Mouse (Mus musculus): Measurements from ENCODE around the gene Asna1.

The Asna1 gene

GRCm38 (mm10) chr8:85035165-85035727 is 10.2 kb upstream of the Asna1 start:
- no peak for DNase-seq (ENCODE audit: low spot score in 2 of 2)

- DNase-seq (ENCODE audit: low spot score in 2 of 2) = peak; percentile 42 to 89
Observed at GRCm38 (mm10) chr8:85034764-85035163, 9.7 kb upstream of the Asna1 start.

GRCm38 (mm10) chr8:85033867-85034266 is 8.8 kb upstream of the Asna1 start:
- no peak for DNase-seq (ENCODE audit: low spot score in 2 of 2)

GRCm38 (mm10) chr8:85032622-85033311 is 7.7 kb upstream of the Asna1 start:
- DNase-seq (ENCODE audit: low spot score in 2 of 2) = no peak

GRCm38 (mm10) chr8:85029271-85029670 is 4.2 kb upstream of the Asna1 start:
- DNase-seq (ENCODE audit: low spot score in 2 of 2) = no peak

- no peak for DNase-seq (ENCODE audit: low spot score in 2 of 2)
Observed at GRCm38 (mm10) chr8:85027922-85028321, 2.8 kb upstream of the Asna1 start.

GRCm38 (mm10) chr8:85027516-85027855 is 2.4 kb upstream of the Asna1 start:
- DNase-seq (ENCODE audit: low spot score in 2 of 2) = peak in 1 of 2 experiments; percentile 57

- peak; percentile 97 to 99 for DNase-seq (ENCODE audit: low spot score in 2 of 2)
Observed at GRCm38 (mm10) chr8:85026670-85027515, 1.8 kb upstream of the Asna1 start, which contains the start of gene Trir. Trir (plus strand) TSS chr8:85026823.

GRCm38 (mm10) chr8:85023846-85024245 is 1.2 kb downstream of the Asna1 start:
- DNase-seq (ENCODE audit: low spot score in 2 of 2) = no peak

- no peak for DNase-seq (ENCODE audit: low spot score in 2 of 2)
Observed at GRCm38 (mm10) chr8:85021514-85022055, 3.5 kb downstream of the Asna1 start.

- no peak for DNase-seq (ENCODE audit: low spot score in 2 of 2)
Observed at GRCm38 (mm10) chr8:85017209-85017608, 7.9 kb downstream of the Asna1 start.

GRCm38 (mm10) chr8:85016724-85017123 is 8.4 kb downstream of the Asna1 start:
- no peak for DNase-seq (ENCODE audit: low spot score in 2 of 2)

- no peak for DNase-seq (ENCODE audit: low spot score in 2 of 2)
Observed at GRCm38 (mm10) chr8:85014431-85014830, 10.7 kb downstream of the Asna1 start, which contains the start of gene Best2. Best2 (minus strand) TSS chr8:85014531.

- DNase-seq (ENCODE audit: low spot score in 2 of 2) = peak; percentile 52 to 78
Observed at GRCm38 (mm10) chr8:85013230-85013840, 11.7 kb downstream of the Asna1 start.

- DNase-seq (ENCODE audit: low spot score in 2 of 2) = no peak
Observed at GRCm38 (mm10) chr8:85011242-85011641, 13.8 kb downstream of the Asna1 start.

GRCm38 (mm10) chr8:85007686-85008085 is 17.4 kb downstream of the Asna1 start:
- peak; percentile 62 to 81 for DNase-seq (ENCODE audit: low spot score in 2 of 2)

GRCm38 (mm10) chr8:84997649-84998295 is 27.3 kb downstream of the Asna1 start:
- DNase-seq (ENCODE audit: low spot score in 2 of 2) = peak; percentile 87 to 96

GRCm38 (mm10) chr8:84996978-84997377 is 28.1 kb downstream of the Asna1 start:
- DNase-seq (ENCODE audit: low spot score in 2 of 2) = no peak

- no peak for DNase-seq (ENCODE audit: low spot score in 2 of 2)
Observed at GRCm38 (mm10) chr8:84995680-84996079, 29.4 kb downstream of the Asna1 start.

GRCm38 (mm10) chr8:84994375-84994774 is 30.7 kb downstream of the Asna1 start:
- no peak for DNase-seq (ENCODE audit: low spot score in 2 of 2)

GRCm38 (mm10) chr8:84990836-84991235 is 34.2 kb downstream of the Asna1 start:
- peak in 1 of 2 experiments; percentile 67 for DNase-seq (ENCODE audit: low spot score in 2 of 2)
